Comparison of ENCODE assay signal across 7 mouse cellular contexts in genomic region chr4:145515776-145516565, GRCm38 (mm10). TPM values are rescaled to one million over a fixed set of nuclear protein-coding genes. Genes with fewer than 3 reads are reported as not detected.
"Had no signal": no experiment of that assay in that cellular context is flagged by ENCODE, and none has a peak within 500 bp of the region (broad histone marks: within the 10 kb centered on the region; RNA-seq: fewer than 3 reads in every experiment).

No protein-coding gene starts in this region.

RNA-seq across cellular contexts. Expression of gene Zfp990, which starts 5.4 kb away (rescaled TPM):
- total RNA-seq: hindbrain, postnatal 0 days had no signal
- polyA plus RNA-seq: heart, embryonic 14.5 days; heart, embryonic 15.5 days; heart, postnatal 0 days; hindbrain, embryonic 12.5 days; kidney, embryonic 15.5 days; large intestine, adult 2 months had no signal
